Mouse (Mus musculus): ENCODE results near the gene Chic2. TPM values are rescaled to one million over a fixed set of nuclear protein-coding genes. Genes with fewer than 3 reads are reported as not detected.
A peak's percentile ranks its signal among the peaks of the same experiment; 100 is the strongest.

Chic2 gene
- polyA plus RNA-seq, 1 experiment from 2014 or later, result 43.2 TPM

GRCm38 (mm10) chr5:74998716-74999512 lies 45.7 kb downstream of the Chic2 start:
- no peaks in the 10 kb centered on the region for H3K36me3 ChIP-seq (ENCODE audit: control insufficient read depth, insufficient read depth, low read length)
- no peak for TF ChIP-seq EP300 (optimal IDR thresholded peaks at IDR 0.05)
- no peak for TF ChIP-seq CTCF (IDR thresholded peaks at IDR 0.05; ENCODE audit: low read depth)
- no peak for ATAC-seq (ENCODE audit: low FRiP score, low TSS enrichment)
- whole genome bisulfite sequencing, result 77% methylated on average over 12 of the region's 12 CpGs
- no peaks in the 10 kb centered on the region for H3K9me3 ChIP-seq (ENCODE audit: control insufficient read depth, low read length)
- no peaks in the 10 kb centered on the region for H3K27me3 ChIP-seq (ENCODE audit: control insufficient read depth, insufficient read depth, low read length)
- H3K9ac ChIP-seq (ENCODE audit: low read length), result no peak overlapping the region
- DNase-seq (ENCODE audit: low spot score), result no peak
- no peak overlapping the region for H3K4me2 ChIP-seq (replicated peaks; ENCODE audit: low read depth)
- no peaks in the 10 kb centered on the region for H3K4me1 ChIP-seq (replicated peaks; ENCODE audit: control insufficient read depth, insufficient read depth)
- H3K4me3 ChIP-seq (ENCODE audit: low read depth, low read length), result no peak overlapping the region
- no peak overlapping the region for H3K27ac ChIP-seq (replicated peaks)

- ATAC-seq (ENCODE audit: low FRiP score, low TSS enrichment) (no peak), DNase-seq (ENCODE audit: low spot score) (no peak)
Measured at GRCm38 (mm10) chr5:74994947-74995346, 49.6 kb downstream of the Chic2 start.

GRCm38 (mm10) chr5:74984101-74984500 lies 60.5 kb downstream of the Chic2 start:
- Histone ChIP-seq H3K27me3 (ENCODE audit: control insufficient read depth, insufficient read depth, low read length) (no peaks in the 10 kb centered on the region), H3K4me1 (replicated peaks; ENCODE audit: control insufficient read depth, insufficient read depth) (no peaks in the 10 kb centered on the region), H3K9ac (ENCODE audit: low read length) (no peak overlapping the region), H3K36me3 (ENCODE audit: control insufficient read depth, insufficient read depth, low read length) (no peaks in the 10 kb centered on the region), H3K4me2 (replicated peaks; ENCODE audit: low read depth) (no peak overlapping the region), H3K27ac (replicated peaks) (no peak overlapping the region), H3K4me3 (ENCODE audit: low read depth, low read length) (no peak overlapping the region), H3K9me3 (ENCODE audit: control insufficient read depth, low read length) (no peaks in the 10 kb centered on the region)
- ATAC-seq (ENCODE audit: low FRiP score, low TSS enrichment), result no peak
- TF ChIP-seq CTCF (IDR thresholded peaks at IDR 0.05; ENCODE audit: low read depth) (no peak), EP300 (optimal IDR thresholded peaks at IDR 0.05) (no peak)
- WGBS, result 75% methylated on average over 5 of the region's 5 CpGs
- DNase-seq (ENCODE audit: low spot score), result no peak

More at GRCm38 (mm10) chr5:74994947-74995346, 49.6 kb downstream of the Chic2 start:
- Histone ChIP-seq H3K36me3 (ENCODE audit: control insufficient read depth, insufficient read depth, low read length) (no peaks in the 10 kb centered on the region), H3K4me2 (replicated peaks; ENCODE audit: low read depth) (no peak overlapping the region), H3K9ac (ENCODE audit: low read length) (no peak overlapping the region), H3K4me3 (ENCODE audit: low read depth, low read length) (no peak overlapping the region), H3K27ac (replicated peaks) (no peak overlapping the region), H3K27me3 (ENCODE audit: control insufficient read depth, insufficient read depth, low read length) (no peaks in the 10 kb centered on the region), H3K9me3 (ENCODE audit: control insufficient read depth, low read length) (peaks cover 5% of the 10 kb centered on the region; the same call in 1 of the 2 replicates), H3K4me1 (replicated peaks; ENCODE audit: control insufficient read depth, insufficient read depth) (no peaks in the 10 kb centered on the region)
- no peak for TF ChIP-seq CTCF (IDR thresholded peaks at IDR 0.05; ENCODE audit: low read depth)
- TF ChIP-seq EP300 (optimal IDR thresholded peaks at IDR 0.05), result no peak
- WGBS, result 64% methylated on average over 8 of the region's 8 CpGs

- Histone ChIP-seq H3K4me2 (replicated peaks; ENCODE audit: low read depth) (no peak overlapping the region), H3K4me3 (ENCODE audit: low read depth, low read length) (no peak overlapping the region), H3K9me3 (ENCODE audit: control insufficient read depth, low read length) (no peaks in the 10 kb centered on the region), H3K36me3 (ENCODE audit: control insufficient read depth, insufficient read depth, low read length) (no peaks in the 10 kb centered on the region), H3K27me3 (ENCODE audit: control insufficient read depth, insufficient read depth, low read length) (no peaks in the 10 kb centered on the region), H3K4me1 (replicated peaks; ENCODE audit: control insufficient read depth, insufficient read depth) (no peaks in the 10 kb centered on the region), H3K27ac (replicated peaks) (no peak overlapping the region), H3K9ac (ENCODE audit: low read length) (no peak overlapping the region)
- ATAC-seq (ENCODE audit: low FRiP score, low TSS enrichment), result no peak
- TF ChIP-seq CTCF (IDR thresholded peaks at IDR 0.05; ENCODE audit: low read depth) (no peak), EP300 (optimal IDR thresholded peaks at IDR 0.05) (no peak)
- no peak for DNase-seq (ENCODE audit: low spot score)
- WGBS, result 68% methylated on average over 4 of the region's 4 CpGs
Measured at GRCm38 (mm10) chr5:74980574-74980973, 64.0 kb downstream of the Chic2 start.

- no peak overlapping the region for H3K9ac ChIP-seq (ENCODE audit: low read length)
- no peaks in the 10 kb centered on the region for H3K4me1 ChIP-seq (replicated peaks; ENCODE audit: control insufficient read depth, insufficient read depth)
- WGBS, result 24% methylated on average over 7 of the region's 7 CpGs
- no peaks in the 10 kb centered on the region for H3K36me3 ChIP-seq (ENCODE audit: control insufficient read depth, insufficient read depth, low read length)
- DNase-seq (ENCODE audit: low spot score) (no peak), ATAC-seq (ENCODE audit: low FRiP score, low TSS enrichment) (no peak)
- H3K4me2 ChIP-seq (replicated peaks; ENCODE audit: low read depth), result no peak overlapping the region
- no peak overlapping the region for H3K27ac ChIP-seq (replicated peaks)
- H3K4me3 ChIP-seq (ENCODE audit: low read depth, low read length), result no peak overlapping the region
- no peaks in the 10 kb centered on the region for H3K9me3 ChIP-seq (ENCODE audit: control insufficient read depth, low read length)
- TF ChIP-seq CTCF (IDR thresholded peaks at IDR 0.05; ENCODE audit: low read depth), result no peak
- no peak for TF ChIP-seq EP300 (optimal IDR thresholded peaks at IDR 0.05)
- H3K27me3 ChIP-seq (ENCODE audit: control insufficient read depth, insufficient read depth, low read length), result no peaks in the 10 kb centered on the region
Measured at GRCm38 (mm10) chr5:74980154-74980553, 64.4 kb downstream of the Chic2 start.

GRCm38 (mm10) chr5:74979586-74979985 lies 65.0 kb downstream of the Chic2 start:
- H3K9me3 ChIP-seq (ENCODE audit: control insufficient read depth, low read length), result no peaks in the 10 kb centered on the region
- no peak overlapping the region for H3K4me2 ChIP-seq (replicated peaks; ENCODE audit: low read depth)
- 49% methylated on average over 7 of the region's 7 CpGs for WGBS
- ATAC-seq (ENCODE audit: low FRiP score, low TSS enrichment), result no peak; the same call in 1 of the 2 replicates
- H3K4me1 ChIP-seq (replicated peaks; ENCODE audit: control insufficient read depth, insufficient read depth), result no peaks in the 10 kb centered on the region; the same call in 1 of the 2 replicates
- H3K36me3 ChIP-seq (ENCODE audit: control insufficient read depth, insufficient read depth, low read length), result no peaks in the 10 kb centered on the region
- no peak overlapping the region for H3K9ac ChIP-seq (ENCODE audit: low read length)
- DNase-seq (ENCODE audit: low spot score), result no peak
- H3K27me3 ChIP-seq (ENCODE audit: control insufficient read depth, insufficient read depth, low read length), result no peaks in the 10 kb centered on the region
- TF ChIP-seq CTCF (IDR thresholded peaks at IDR 0.05; ENCODE audit: low read depth) (no peak), EP300 (optimal IDR thresholded peaks at IDR 0.05) (no peak)
- 0 out of 2 replicates have a peak overlapping the region, but pooled peaks have one; percentile 5 for H3K27ac ChIP-seq (replicated peaks)
- H3K4me3 ChIP-seq (ENCODE audit: low read depth, low read length), result no peak overlapping the region
